Mouse (Mus musculus) stomach, embryonic 15.5 days (tissue): ENCODE data around the gene Zcchc2. TPM values are rescaled to one million over a fixed set of nuclear protein-coding genes. Genes with fewer than 3 reads are reported as not detected.

Experiments used
- ATAC-seq: fragments of 200-750 bp; cut with Nextera tagmentation; 2 replicates; pipeline ENCODE4 v1.8.0; 2017; ENCODE audit warnings: low read depth, moderate number of reproducible peaks, moderate TSS enrichment; ENCODE audit not compliant: insufficient read depth, low FRiP score
- H3K27ac ChIP-seq: fragments of 300-500 bp; sonication (generic); 2 replicates; pipeline ENCODE4 v1.5.1; 2015; ENCODE audit warnings: mild to moderate bottlenecking, inconsistent platforms
- H3K27me3 ChIP-seq: fragments of 300-500 bp; sonication (generic); replicated peaks from 2 replicates; pipeline ENCODE4 v1.6.1; 2015; ENCODE audit warnings: inconsistent platforms
- H3K36me3 ChIP-seq: fragments of 300-500 bp; sonication (generic); 2 replicates; pipeline ENCODE4 v1.6.1; 2015; ENCODE audit warnings: inconsistent platforms
- H3K4me1 ChIP-seq: fragments of 300-500 bp; sonication (generic); 2 replicates; pipeline ENCODE4 v1.6.1; 2015; ENCODE audit warnings: inconsistent platforms
- H3K4me2 ChIP-seq: fragments of 300-500 bp; sonication (generic); 2 replicates; pipeline ENCODE4 v1.6.1; 2015; ENCODE audit warnings: mild to moderate bottlenecking, inconsistent platforms
- H3K4me3 ChIP-seq: fragments of 300-500 bp; sonication (generic); replicated peaks from 2 replicates; pipeline ENCODE4 v1.5.1; 2015; ENCODE audit warnings: inconsistent platforms
- H3K9ac ChIP-seq: fragments of 300-500 bp; sonication (generic); 2 replicates; pipeline ENCODE4 v1.6.1; 2015; ENCODE audit warnings: inconsistent platforms
- H3K9me3 ChIP-seq: fragments of 300-500 bp; sonication (generic); 2 replicates; pipeline ENCODE4 v1.6.1; 2016; ENCODE audit warnings: inconsistent platforms
- WGBS: fragments of 180-500 bp; shearing (Covaris S2); methylation state at CpG from one replicate; pipeline ENCODE4 v1.1.7; 2015; 5-methylcytosine and 5-hydroxymethylcytosine counted together
- polyA plus RNA-seq: library from polyadenylated mRNA; unstranded; fragments of >200 nt; fragmentation: Nextera tagmentation; extraction: Ambion mirVana; gene quantifications from 2 replicates; pipeline ENCODE4 v1.2.1, GENCODE M21; 2015

Zcchc2 gene
- polyA plus RNA-seq, 1 experiment from 2014 or later: 2.5 TPM

GRCm38 (mm10) chr1:105990911-105991761 is 930 bp downstream of the Zcchc2 start:
- H3K4me3 ChIP-seq: peak overlapping the region; percentile 81
- ATAC-seq: peak; percentile 2; the same call in 1 of the 2 replicates
- H3K36me3 ChIP-seq: no peaks in the 10 kb centered on the region
- peak overlapping the region; percentile 73 for H3K9ac ChIP-seq
- WGBS: under 1% methylated on average over 92 of the region's 104 CpGs
- H3K27me3 ChIP-seq: no peaks in the 10 kb centered on the region
- H3K27ac ChIP-seq: peak overlapping the region; percentile 97
- no peaks in the 10 kb centered on the region for H3K9me3 ChIP-seq
- H3K4me1 ChIP-seq: peaks cover 11% of the 10 kb centered on the region; the same call in 1 of the 2 replicates
- H3K4me2 ChIP-seq: peak overlapping the region; percentile 95

- Histone ChIP-seq H3K4me2 (peak overlapping the region; percentile 95), H3K4me3 (peak overlapping the region; percentile 81), H3K27ac (peak overlapping the region; percentile 97), H3K9ac (peak overlapping the region; percentile 73; the same call in 1 of the 2 replicates), H3K27me3 (no peaks in the 10 kb centered on the region), H3K36me3 (no peaks in the 10 kb centered on the region), H3K4me1 (peaks cover 11% of the 10 kb centered on the region; the same call in 1 of the 2 replicates), H3K9me3 (no peaks in the 10 kb centered on the region)
- no peak for ATAC-seq
- 34% methylated on average over 17 of the region's 17 CpGs for WGBS
Observed at GRCm38 (mm10) chr1:105991931-105992837, 2.0 kb downstream of the Zcchc2 start.

GRCm38 (mm10) chr1:105993196-105993595 is 3.0 kb downstream of the Zcchc2 start:
- Histone ChIP-seq H3K9me3 (no peaks in the 10 kb centered on the region), H3K36me3 (no peaks in the 10 kb centered on the region), H3K4me1 (peaks cover 11% of the 10 kb centered on the region; the same call in 1 of the 2 replicates), H3K4me3 (peak overlapping the region; percentile 78), H3K27ac (peak overlapping the region; percentile 76; the same call in 1 of the 2 replicates), H3K27me3 (no peaks in the 10 kb centered on the region), H3K4me2 (peak overlapping the region; percentile 95), H3K9ac (peak overlapping the region; percentile 73; the same call in 1 of the 2 replicates)
- ATAC-seq: no peak
- 12% methylated on average over 7 of the region's 7 CpGs for WGBS

- Histone ChIP-seq H3K36me3 (no peaks in the 10 kb centered on the region), H3K9ac (peak overlapping the region; percentile 73), H3K4me2 (peak overlapping the region; percentile 95), H3K9me3 (no peaks in the 10 kb centered on the region), H3K27ac (peak overlapping the region; percentile 76), H3K4me1 (peaks cover 11% of the 10 kb centered on the region; the same call in 1 of the 2 replicates), H3K4me3 (peak overlapping the region; percentile 78), H3K27me3 (no peaks in the 10 kb centered on the region)
- peak; percentile 53; the same call in 1 of the 2 replicates for ATAC-seq
- WGBS: under 1% methylated on average over 37 of the region's 37 CpGs
Observed at GRCm38 (mm10) chr1:105993601-105994209, 3.5 kb downstream of the Zcchc2 start.

GRCm38 (mm10) chr1:105995966-105996365 is 5.8 kb downstream of the Zcchc2 start:
- WGBS: 69% methylated on average over 2 of the region's 2 CpGs

GRCm38 (mm10) chr1:105997282-105997681 is 7.1 kb downstream of the Zcchc2 start:
- Histone ChIP-seq H3K27me3 (no peaks in the 10 kb centered on the region), H3K4me3 (no peak overlapping the region), H3K4me2 (no peak overlapping the region), H3K4me1 (peaks cover 5% of the 10 kb centered on the region; the same call in 1 of the 2 replicates), H3K9me3 (no peaks in the 10 kb centered on the region), H3K27ac (no peak overlapping the region), H3K9ac (no peak overlapping the region), H3K36me3 (no peaks in the 10 kb centered on the region)
- 35% methylated on average over 3 of the region's 3 CpGs for WGBS
- no peak for ATAC-seq

More at GRCm38 (mm10) chr1:105995966-105996365, 5.8 kb downstream of the Zcchc2 start:
- Histone ChIP-seq H3K36me3 (no peaks in the 10 kb centered on the region), H3K4me3 (no peak overlapping the region), H3K4me2 (no peak overlapping the region), H3K27me3 (no peaks in the 10 kb centered on the region), H3K4me1 (peaks cover 11% of the 10 kb centered on the region; the same call in 1 of the 2 replicates), H3K9me3 (no peaks in the 10 kb centered on the region), H3K27ac (no peak overlapping the region), H3K9ac (no peak overlapping the region)
- no peak for ATAC-seq

GRCm38 (mm10) chr1:105999802-106000201 is 9.6 kb downstream of the Zcchc2 start:
- H3K36me3 ChIP-seq: no peaks in the 10 kb centered on the region
- H3K9me3 ChIP-seq: no peaks in the 10 kb centered on the region
- H3K9ac ChIP-seq: no peak overlapping the region
- no peak overlapping the region for H3K4me2 ChIP-seq
- WGBS: 64% methylated on average over 2 of the region's 2 CpGs
- no peak overlapping the region for H3K27ac ChIP-seq
- no peak for ATAC-seq
- H3K27me3 ChIP-seq: no peaks in the 10 kb centered on the region
- H3K4me3 ChIP-seq: no peak overlapping the region
- no peaks in the 10 kb centered on the region; the same call in 1 of the 2 replicates for H3K4me1 ChIP-seq

- Histone ChIP-seq H3K9ac (no peak overlapping the region), H3K9me3 (no peaks in the 10 kb centered on the region), H3K4me1 (no peaks in the 10 kb centered on the region), H3K27ac (no peak overlapping the region), H3K4me2 (no peak overlapping the region), H3K36me3 (peaks cover 10% of the 10 kb centered on the region; the same call in 1 of the 2 replicates), H3K4me3 (no peak overlapping the region), H3K27me3 (no peaks in the 10 kb centered on the region)
- 85% methylated on average over 1 of the region's 1 CpGs for WGBS
- no peak for ATAC-seq
Observed at GRCm38 (mm10) chr1:106007581-106007980, 17.4 kb downstream of the Zcchc2 start.

- Histone ChIP-seq H3K4me2 (no peak overlapping the region), H3K4me3 (no peak overlapping the region), H3K27ac (no peak overlapping the region), H3K4me1 (no peaks in the 10 kb centered on the region), H3K9ac (no peak overlapping the region), H3K9me3 (no peaks in the 10 kb centered on the region), H3K36me3 (peaks cover 8% of the 10 kb centered on the region; the same call in 1 of the 2 replicates), H3K27me3 (no peaks in the 10 kb centered on the region)
- 71% methylated on average over 7 of the region's 7 CpGs for WGBS
- no peak for ATAC-seq
Observed at GRCm38 (mm10) chr1:106011097-106011496, 20.9 kb downstream of the Zcchc2 start.

GRCm38 (mm10) chr1:106013759-106014158 is 23.6 kb downstream of the Zcchc2 start:
- Histone ChIP-seq H3K9ac (no peak overlapping the region), H3K4me2 (no peak overlapping the region), H3K4me3 (no peak overlapping the region), H3K27me3 (no peaks in the 10 kb centered on the region), H3K36me3 (no peaks in the 10 kb centered on the region; the same call in 1 of the 2 replicates), H3K27ac (no peak overlapping the region), H3K9me3 (no peaks in the 10 kb centered on the region), H3K4me1 (no peaks in the 10 kb centered on the region)
- no peak for ATAC-seq
- 86% methylated on average over 2 of the region's 2 CpGs for whole genome bisulfite sequencing

GRCm38 (mm10) chr1:106016262-106016661 is 26.1 kb downstream of the Zcchc2 start:
- H3K9me3 ChIP-seq: no peaks in the 10 kb centered on the region
- H3K4me2 ChIP-seq: no peak overlapping the region
- 71% methylated on average over 6 of the region's 6 CpGs for WGBS
- H3K27ac ChIP-seq: no peak overlapping the region
- H3K9ac ChIP-seq: no peak overlapping the region
- no peak for ATAC-seq
- H3K4me1 ChIP-seq: no peaks in the 10 kb centered on the region
- H3K27me3 ChIP-seq: no peaks in the 10 kb centered on the region
- peaks cover 3% of the 10 kb centered on the region; the same call in 1 of the 2 replicates for H3K36me3 ChIP-seq
- no peak overlapping the region for H3K4me3 ChIP-seq
